Mouse (Mus musculus): ENCODE measurements around the gene Tctex1d2. TPM values are rescaled to one million over a fixed set of nuclear protein-coding genes. Genes with fewer than 3 reads are reported as not detected.

The Tctex1d2 gene
- 35.4 and 36.6 TPM in 2 replicates for polyA plus RNA-seq (2015; fragmentation: Nextera tagmentation; extraction: Ambion mirVana)

- WGBS = under 1% methylated on average over 45 of the region's 45 CpGs
These were observed at the start of gene Tctex1d2 for GRCm38 (mm10) chr16:32419517-32420483. TSS of gene Tctex1d2 (plus strand) at chr16:32419702.

GRCm38 (mm10) chr16:32371351-32371750, 48.2 kb upstream of the Tctex1d2 start:
- Histone ChIP-seq H3K4me3 (no peak overlapping the region), H3K36me3 (peaks cover 63% of the 10 kb centered on the region), H3K27me3 (no peaks in the 10 kb centered on the region), H3K4me2 (no peak overlapping the region), H3K27ac (no peak overlapping the region), H3K4me1 (replicated peaks) (no peaks in the 10 kb centered on the region), H3K9ac (no peak overlapping the region), H3K9me3 (no peaks in the 10 kb centered on the region)
- WGBS = 93% methylated on average over 4 of the region's 4 CpGs
- ATAC-seq (ENCODE audit: low FRiP score) = no peak

More at GRCm38 (mm10) chr16:32419517-32420483, at the start of gene Tctex1d2:
- H3K36me3 ChIP-seq = no peaks in the 10 kb centered on the region
- H3K27ac ChIP-seq = peak within 1 kb of the TSS; percentile 93
- peak within 1 kb of the TSS; percentile 68 for H3K4me3 ChIP-seq
- no peaks in the 10 kb centered on the region for H3K9me3 ChIP-seq
- ATAC-seq (ENCODE audit: low FRiP score) = peak; percentile 94
- H3K27me3 ChIP-seq = no peaks in the 10 kb centered on the region
- peaks cover 12% of the 10 kb centered on the region for H3K4me1 ChIP-seq (replicated peaks)
- H3K4me2 ChIP-seq = peak within 1 kb of the TSS; percentile 77
- H3K9ac ChIP-seq = peak within 1 kb of the TSS; percentile 84

DNA sequence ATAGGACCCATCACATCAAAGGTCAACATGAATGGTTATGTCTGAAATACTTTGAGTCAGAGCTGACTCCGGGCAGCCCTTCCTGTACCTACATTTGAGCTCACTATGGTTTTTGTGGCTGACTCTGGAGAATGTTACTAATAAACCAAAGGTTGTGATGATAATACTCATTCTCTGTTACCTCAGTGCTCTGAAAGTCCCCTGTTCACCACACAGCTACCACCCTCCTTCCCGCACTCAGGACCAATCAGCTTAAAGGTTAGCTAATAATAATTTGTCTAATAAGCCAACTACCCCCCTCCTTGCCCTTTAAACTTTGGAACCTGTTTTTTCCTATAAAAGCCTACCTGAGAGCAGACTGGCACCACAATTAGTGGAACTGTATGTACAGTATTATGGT, 39.9 kb upstream of the Tctex1d2 start:
- 100% methylated on average over 2 of the region's 2 CpGs for WGBS
- no peaks in the 10 kb centered on the region for H3K27me3 ChIP-seq
- H3K4me3 ChIP-seq = no peak overlapping the region
- H3K4me1 ChIP-seq (replicated peaks) = no peaks in the 10 kb centered on the region
- H3K4me2 ChIP-seq = no peak overlapping the region
- H3K27ac ChIP-seq = no peak overlapping the region
- no peaks in the 10 kb centered on the region for H3K9me3 ChIP-seq
- peaks cover 84% of the 10 kb centered on the region for H3K36me3 ChIP-seq
- no peak overlapping the region for H3K9ac ChIP-seq
- ATAC-seq (ENCODE audit: low FRiP score) = no peak

- Histone ChIP-seq H3K4me2 (no peak overlapping the region), H3K9ac (no peak overlapping the region), H3K4me1 (replicated peaks) (no peaks in the 10 kb centered on the region), H3K4me3 (no peak overlapping the region), H3K27ac (no peak overlapping the region), H3K27me3 (no peaks in the 10 kb centered on the region), H3K9me3 (no peaks in the 10 kb centered on the region), H3K36me3 (peaks cover 80% of the 10 kb centered on the region)
- ATAC-seq (ENCODE audit: low FRiP score) = no peak
These were observed 36.6 kb upstream of the Tctex1d2 start for GRCm38 (mm10) chr16:32382901-32383300.

GRCm38 (mm10) chr16:32384885-32385284, 34.6 kb upstream of the Tctex1d2 start:
- no peaks in the 10 kb centered on the region for H3K27me3 ChIP-seq
- no peak overlapping the region for H3K4me2 ChIP-seq
- H3K4me1 ChIP-seq (replicated peaks) = no peaks in the 10 kb centered on the region
- no peak overlapping the region for H3K9ac ChIP-seq
- ATAC-seq (ENCODE audit: low FRiP score) = no peak
- H3K4me3 ChIP-seq = no peak overlapping the region
- no peak overlapping the region for H3K27ac ChIP-seq
- no peaks in the 10 kb centered on the region for H3K9me3 ChIP-seq
- peaks cover 60% of the 10 kb centered on the region for H3K36me3 ChIP-seq
- 89% methylated on average over 2 of the region's 2 CpGs for WGBS

DNA sequence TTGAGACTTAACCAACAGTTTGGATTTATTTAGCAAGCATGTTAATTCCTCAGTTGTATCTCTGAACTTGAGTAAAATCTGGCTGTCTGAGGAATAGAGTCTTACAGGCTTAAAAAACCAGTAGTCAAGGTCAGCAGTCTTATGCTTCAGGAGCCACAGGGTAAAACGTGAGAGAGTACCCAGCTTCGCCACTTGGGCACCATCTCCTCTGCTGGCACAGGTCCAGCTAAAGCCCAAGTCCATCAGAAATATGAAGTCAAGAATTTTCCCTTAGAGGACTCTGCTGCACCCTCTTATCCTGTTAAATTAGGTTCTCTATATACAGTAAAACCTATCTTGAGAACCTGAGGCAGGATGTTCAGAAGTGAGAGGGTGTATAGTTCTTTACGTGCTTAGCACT, 32.7 kb upstream of the Tctex1d2 start:
- Histone ChIP-seq H3K9me3 (no peaks in the 10 kb centered on the region), H3K9ac (no peak overlapping the region), H3K27ac (no peak overlapping the region), H3K4me3 (no peak overlapping the region), H3K4me2 (no peak overlapping the region), H3K27me3 (no peaks in the 10 kb centered on the region), H3K36me3 (peaks cover 58% of the 10 kb centered on the region), H3K4me1 (replicated peaks) (no peaks in the 10 kb centered on the region)
- ATAC-seq (ENCODE audit: low FRiP score) = no peak
- 91% methylated on average over 3 of the region's 3 CpGs for WGBS

DNA sequence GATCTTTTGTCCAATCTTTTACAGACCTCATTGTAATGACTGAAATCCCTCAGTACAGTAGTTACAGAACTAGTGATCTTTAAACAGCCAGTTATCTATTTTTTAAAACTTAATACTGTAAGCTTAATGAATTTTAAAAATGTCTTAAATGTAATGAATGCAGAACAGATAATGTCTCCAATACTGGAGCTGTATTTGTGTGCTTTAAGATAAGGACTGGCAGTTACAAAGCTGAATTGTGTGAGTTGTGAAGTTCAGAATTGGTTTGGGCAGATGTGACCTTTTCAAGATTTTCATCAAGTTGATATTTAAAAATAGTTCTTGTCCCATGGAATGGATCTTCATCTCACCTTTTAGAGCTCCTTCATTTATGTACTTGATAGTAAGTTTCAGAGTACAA, 30.5 kb upstream of the Tctex1d2 start:
- no peak overlapping the region for H3K4me2 ChIP-seq
- H3K9ac ChIP-seq = no peak overlapping the region
- no peak for ATAC-seq (ENCODE audit: low FRiP score)
- no peaks in the 10 kb centered on the region for H3K27me3 ChIP-seq
- no peaks in the 10 kb centered on the region for H3K4me1 ChIP-seq (replicated peaks)
- H3K9me3 ChIP-seq = no peaks in the 10 kb centered on the region
- H3K36me3 ChIP-seq = peaks cover 48% of the 10 kb centered on the region
- H3K4me3 ChIP-seq = no peak overlapping the region
- H3K27ac ChIP-seq = no peak overlapping the region

DNA sequence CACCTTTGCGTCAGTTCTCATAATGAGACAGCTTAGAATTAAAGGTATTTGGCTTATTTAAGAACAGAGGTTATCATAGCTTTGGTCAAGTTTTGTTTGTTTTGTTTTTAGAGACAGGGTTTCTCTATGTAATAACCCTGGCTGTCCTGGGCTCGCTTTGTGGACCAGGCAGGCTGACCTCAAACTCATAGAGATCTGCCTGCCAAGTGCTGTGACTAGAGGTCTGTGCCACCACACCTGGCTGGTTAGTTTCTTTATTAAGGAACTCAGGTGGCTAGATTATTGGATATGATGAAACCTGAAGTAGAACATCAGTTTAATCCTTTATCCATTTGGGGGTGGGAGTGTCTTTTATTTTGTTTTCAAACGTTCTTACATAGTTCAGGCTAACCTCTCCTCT, 29.7 kb upstream of the Tctex1d2 start:
- Histone ChIP-seq H3K4me1 (replicated peaks) (no peaks in the 10 kb centered on the region), H3K9me3 (no peaks in the 10 kb centered on the region), H3K27ac (no peak overlapping the region), H3K9ac (no peak overlapping the region), H3K4me2 (no peak overlapping the region), H3K4me3 (no peak overlapping the region), H3K36me3 (peaks cover 45% of the 10 kb centered on the region), H3K27me3 (no peaks in the 10 kb centered on the region)
- 93% methylated on average over 3 of the region's 3 CpGs for WGBS
- no peak for ATAC-seq (ENCODE audit: low FRiP score)

DNA sequence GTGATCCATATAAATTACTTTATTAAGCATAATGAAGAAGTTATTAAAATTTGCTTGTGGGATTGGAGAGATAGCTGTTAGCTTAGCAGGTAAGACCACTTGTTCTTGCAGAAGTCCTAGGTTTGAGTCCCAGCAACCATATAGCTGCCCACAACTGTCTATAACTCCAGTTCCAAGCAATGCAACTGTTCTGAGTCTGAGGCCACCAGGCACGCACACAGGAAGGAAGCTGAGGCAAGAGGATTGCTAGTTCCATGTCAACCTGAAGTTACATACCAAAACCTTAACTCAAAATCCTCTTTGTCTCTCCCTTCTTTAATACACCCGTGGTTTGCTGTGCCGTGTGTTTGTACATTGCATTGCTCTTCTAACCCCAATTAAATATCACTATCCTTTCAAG, 28.6 kb upstream of the Tctex1d2 start:
- WGBS = 93% methylated on average over 3 of the region's 3 CpGs
- Histone ChIP-seq H3K27me3 (no peaks in the 10 kb centered on the region), H3K27ac (no peak overlapping the region), H3K4me2 (no peak overlapping the region), H3K9ac (no peak overlapping the region), H3K4me1 (replicated peaks) (no peaks in the 10 kb centered on the region), H3K9me3 (no peaks in the 10 kb centered on the region), H3K4me3 (no peak overlapping the region), H3K36me3 (peaks cover 36% of the 10 kb centered on the region)
- no peak for ATAC-seq (ENCODE audit: low FRiP score)

- WGBS = 81% methylated on average over 6 of the region's 6 CpGs
- H3K9me3 ChIP-seq = no peaks in the 10 kb centered on the region
- H3K4me2 ChIP-seq = no peak overlapping the region
- H3K4me1 ChIP-seq (replicated peaks) = no peaks in the 10 kb centered on the region
- peaks cover 18% of the 10 kb centered on the region for H3K36me3 ChIP-seq
- no peak for ATAC-seq (ENCODE audit: low FRiP score)
- H3K27ac ChIP-seq = no peak overlapping the region
- no peak overlapping the region for H3K9ac ChIP-seq
- no peaks in the 10 kb centered on the region for H3K27me3 ChIP-seq
- H3K4me3 ChIP-seq = no peak overlapping the region
These were observed 23.6 kb upstream of the Tctex1d2 start for GRCm38 (mm10) chr16:32395679-32396540.

GRCm38 (mm10) chr16:32396541-32396835, 23.0 kb upstream of the Tctex1d2 start:
- Histone ChIP-seq H3K4me2 (no peak overlapping the region), H3K9me3 (no peaks in the 10 kb centered on the region), H3K4me3 (no peak overlapping the region), H3K36me3 (peaks cover 13% of the 10 kb centered on the region), H3K27ac (no peak overlapping the region), H3K27me3 (no peaks in the 10 kb centered on the region), H3K9ac (no peak overlapping the region), H3K4me1 (replicated peaks) (no peaks in the 10 kb centered on the region)
- 60% methylated on average over 3 of the region's 3 CpGs for WGBS
- no peak for ATAC-seq (ENCODE audit: low FRiP score)

- no peaks in the 10 kb centered on the region for H3K9me3 ChIP-seq
- H3K4me2 ChIP-seq = no peak overlapping the region
- ATAC-seq (ENCODE audit: low FRiP score) = no peak
- no peak overlapping the region for H3K9ac ChIP-seq
- H3K4me3 ChIP-seq = no peak overlapping the region
- WGBS = 76% methylated on average over 3 of the region's 3 CpGs
- no peaks in the 10 kb centered on the region for H3K27me3 ChIP-seq
- H3K36me3 ChIP-seq = peaks cover 5% of the 10 kb centered on the region
- H3K4me1 ChIP-seq (replicated peaks) = no peaks in the 10 kb centered on the region
- H3K27ac ChIP-seq = no peak overlapping the region
These were observed 21.3 kb upstream of the Tctex1d2 start for GRCm38 (mm10) chr16:32398206-32398605.

All from hindbrain, embryonic 13.5 days (tissue).